Mouse (Mus musculus) forebrain, embryonic 13.5 days (tissue): ENCODE results near the gene Dnm2. TPM values are rescaled to one million over a fixed set of nuclear protein-coding genes. Genes with fewer than 3 reads are reported as not detected.

Source experiments
- ATAC-seq: fragments of 200-750 bp; cut with Nextera tagmentation; 2 replicates; pipeline ENCODE4 v1.8.0; 2017
- H3K27ac ChIP-seq: fragments of 300-500 bp; sonication (generic); 2 replicates; pipeline ENCODE4 v1.5.1; 2015; ENCODE audit warnings: inconsistent platforms, mild to moderate bottlenecking, moderate library complexity
- H3K27me3 ChIP-seq: fragments of 300-500 bp; sonication (generic); 2 replicates; pipeline ENCODE4 v1.6.1; 2015; ENCODE audit warnings: mild to moderate bottlenecking, inconsistent platforms
- H3K36me3 ChIP-seq: fragments of 300-500 bp; sonication (generic); 2 replicates; pipeline ENCODE4 v1.6.1; 2015; ENCODE audit warnings: mild to moderate bottlenecking, inconsistent platforms; ENCODE audit not compliant: poor library complexity, severe bottlenecking
- H3K4me1 ChIP-seq: fragments of 300-500 bp; sonication (generic); 2 replicates; pipeline ENCODE4 v1.6.1; 2015; ENCODE audit warnings: inconsistent platforms
- H3K4me2 ChIP-seq: fragments of 300-500 bp; sonication (generic); 2 replicates; pipeline ENCODE4 v1.6.1; 2015; ENCODE audit warnings: inconsistent platforms, mild to moderate bottlenecking, moderate library complexity
- H3K4me3 ChIP-seq: fragments of 300-500 bp; sonication (generic); 2 replicates; pipeline ENCODE4 v1.5.1; 2015; ENCODE audit warnings: mild to moderate bottlenecking, inconsistent platforms
- H3K9ac ChIP-seq: fragments of 300-500 bp; sonication (generic); 2 replicates; pipeline ENCODE4 v1.6.1; 2015; ENCODE audit warnings: mild to moderate bottlenecking, inconsistent platforms
- H3K9me3 ChIP-seq: fragments of 300-500 bp; sonication (generic); replicated peaks from 2 replicates; pipeline ENCODE4 v1.6.1; 2016; ENCODE audit warnings: inconsistent platforms
- WGBS: fragments of 180-500 bp; shearing (Covaris S2); methylation state at CpG from one replicate; pipeline ENCODE4 v1.1.7; 2015; 5-methylcytosine and 5-hydroxymethylcytosine counted together
- polyA plus RNA-seq: library from polyadenylated mRNA; unstranded; fragments of >200 nt; fragmentation: Nextera tagmentation; extraction: Ambion mirVana; gene quantifications from 2 replicates; pipeline ENCODE4 v1.2.1, GENCODE M21; 2015

Dnm2 gene
- polyA plus RNA-seq, 1 experiment from 2014 or later = 72.4 TPM

GRCm38 (mm10) chr9:21449710-21450109 is 25.0 kb downstream of the Dnm2 start:
- Histone ChIP-seq H3K4me2 (no peak overlapping the region), H3K9ac (no peak overlapping the region), H3K4me3 (no peak overlapping the region), H3K4me1 (no peaks in the 10 kb centered on the region), H3K27ac (no peak overlapping the region), H3K27me3 (no peaks in the 10 kb centered on the region), H3K9me3 (no peaks in the 10 kb centered on the region), H3K36me3 (0 out of 2 replicates have a peak, but pooled peaks cover 10% of the 10 kb centered on the region)
- WGBS = 87% methylated on average over 2 of the region's 2 CpGs
- no peak for ATAC-seq

- Histone ChIP-seq H3K4me2 (no peak overlapping the region), H3K9ac (no peak overlapping the region), H3K27ac (no peak overlapping the region), H3K4me1 (no peaks in the 10 kb centered on the region), H3K36me3 (0 out of 2 replicates have a peak, but pooled peaks cover 7% of the 10 kb centered on the region), H3K27me3 (no peaks in the 10 kb centered on the region), H3K9me3 (no peaks in the 10 kb centered on the region), H3K4me3 (no peak overlapping the region)
- WGBS = 92% methylated on average over 3 of the region's 3 CpGs
- no peak for ATAC-seq
Observed at GRCm38 (mm10) chr9:21450270-21450669, 25.6 kb downstream of the Dnm2 start.

GRCm38 (mm10) chr9:21451391-21451790 is 26.7 kb downstream of the Dnm2 start:
- Histone ChIP-seq H3K4me2 (no peak overlapping the region), H3K4me3 (no peak overlapping the region), H3K4me1 (no peaks in the 10 kb centered on the region), H3K27me3 (no peaks in the 10 kb centered on the region), H3K9ac (no peak overlapping the region), H3K27ac (no peak overlapping the region), H3K36me3 (0 out of 2 replicates have a peak, but pooled peaks cover 3% of the 10 kb centered on the region), H3K9me3 (no peaks in the 10 kb centered on the region)
- 94% methylated on average over 8 of the region's 8 CpGs for WGBS
- ATAC-seq = no peak

- WGBS = 92% methylated on average over 8 of the region's 8 CpGs
- no peaks in the 10 kb centered on the region for H3K9me3 ChIP-seq
- no peak overlapping the region for H3K27ac ChIP-seq
- no peak overlapping the region for H3K9ac ChIP-seq
- ATAC-seq = no peak
- H3K4me2 ChIP-seq = no peak overlapping the region
- H3K36me3 ChIP-seq = 0 out of 2 replicates have a peak, but pooled peaks cover 3% of the 10 kb centered on the region
- no peaks in the 10 kb centered on the region for H3K4me1 ChIP-seq
- H3K4me3 ChIP-seq = no peak overlapping the region
- no peaks in the 10 kb centered on the region for H3K27me3 ChIP-seq
Observed at GRCm38 (mm10) chr9:21451870-21452269, 27.2 kb downstream of the Dnm2 start.

- H3K4me1 ChIP-seq = no peaks in the 10 kb centered on the region
- no peak overlapping the region for H3K27ac ChIP-seq
- H3K4me2 ChIP-seq = no peak overlapping the region
- H3K4me3 ChIP-seq = no peak overlapping the region
- H3K27me3 ChIP-seq = no peaks in the 10 kb centered on the region
- H3K36me3 ChIP-seq = 0 out of 2 replicates have a peak, but pooled peaks cover 3% of the 10 kb centered on the region
- WGBS = 94% methylated on average over 7 of the region's 7 CpGs
- H3K9me3 ChIP-seq = no peaks in the 10 kb centered on the region
- no peak for ATAC-seq
- no peak overlapping the region for H3K9ac ChIP-seq
Observed at GRCm38 (mm10) chr9:21453003-21453402, 28.3 kb downstream of the Dnm2 start.

- ATAC-seq = no peak
- H3K9me3 ChIP-seq = no peaks in the 10 kb centered on the region
- H3K4me3 ChIP-seq = no peak overlapping the region
- H3K4me1 ChIP-seq = no peaks in the 10 kb centered on the region
- H3K9ac ChIP-seq = no peak overlapping the region
- no peaks in the 10 kb centered on the region for H3K27me3 ChIP-seq
- no peak overlapping the region for H3K27ac ChIP-seq
- H3K4me2 ChIP-seq = no peak overlapping the region
- 0 out of 2 replicates have a peak, but pooled peaks cover 5% of the 10 kb centered on the region for H3K36me3 ChIP-seq
- 88% methylated on average over 2 of the region's 2 CpGs for WGBS
Observed at GRCm38 (mm10) chr9:21453459-21453858, 28.8 kb downstream of the Dnm2 start.

GRCm38 (mm10) chr9:21454556-21454955 is 29.8 kb downstream of the Dnm2 start:
- Histone ChIP-seq H3K4me3 (no peak overlapping the region), H3K4me1 (no peaks in the 10 kb centered on the region), H3K9ac (no peak overlapping the region), H3K27me3 (no peaks in the 10 kb centered on the region), H3K9me3 (no peaks in the 10 kb centered on the region), H3K4me2 (no peak overlapping the region), H3K27ac (no peak overlapping the region), H3K36me3 (peaks cover 13% of the 10 kb centered on the region; the same call in 1 of the 2 replicates)
- WGBS = 91% methylated on average over 4 of the region's 4 CpGs
- no peak for ATAC-seq

GRCm38 (mm10) chr9:21455103-21455770 is 30.5 kb downstream of the Dnm2 start:
- 71% methylated on average over 4 of the region's 4 CpGs for WGBS
- no peaks in the 10 kb centered on the region for H3K4me1 ChIP-seq
- H3K4me3 ChIP-seq = no peak overlapping the region
- no peak overlapping the region for H3K9ac ChIP-seq
- H3K27me3 ChIP-seq = no peaks in the 10 kb centered on the region
- peaks cover 15% of the 10 kb centered on the region; the same call in 1 of the 2 replicates for H3K36me3 ChIP-seq
- no peak overlapping the region for H3K27ac ChIP-seq
- H3K9me3 ChIP-seq = no peaks in the 10 kb centered on the region
- no peak overlapping the region for H3K4me2 ChIP-seq
- ATAC-seq = no peak

GRCm38 (mm10) chr9:21456246-21456929 is 31.7 kb downstream of the Dnm2 start:
- no peak overlapping the region for H3K27ac ChIP-seq
- 86% methylated on average over 7 of the region's 7 CpGs for WGBS
- no peak for ATAC-seq
- H3K4me1 ChIP-seq = no peaks in the 10 kb centered on the region
- peaks cover 15% of the 10 kb centered on the region; the same call in 1 of the 2 replicates for H3K36me3 ChIP-seq
- no peak overlapping the region for H3K9ac ChIP-seq
- no peaks in the 10 kb centered on the region for H3K27me3 ChIP-seq
- H3K4me3 ChIP-seq = no peak overlapping the region
- no peak overlapping the region for H3K4me2 ChIP-seq
- no peaks in the 10 kb centered on the region for H3K9me3 ChIP-seq

GRCm38 (mm10) chr9:21456930-21457634 is 32.4 kb downstream of the Dnm2 start:
- H3K4me1 ChIP-seq = no peaks in the 10 kb centered on the region
- WGBS = 84% methylated on average over 10 of the region's 10 CpGs
- no peak for ATAC-seq
- no peak overlapping the region for H3K4me2 ChIP-seq
- H3K4me3 ChIP-seq = no peak overlapping the region
- no peaks in the 10 kb centered on the region for H3K27me3 ChIP-seq
- no peak overlapping the region for H3K27ac ChIP-seq
- H3K9ac ChIP-seq = no peak overlapping the region
- no peaks in the 10 kb centered on the region for H3K9me3 ChIP-seq
- peaks cover 15% of the 10 kb centered on the region; the same call in 1 of the 2 replicates for H3K36me3 ChIP-seq

- Histone ChIP-seq H3K4me1 (no peaks in the 10 kb centered on the region), H3K9ac (no peak overlapping the region), H3K4me3 (no peak overlapping the region), H3K27me3 (no peaks in the 10 kb centered on the region), H3K4me2 (no peak overlapping the region), H3K36me3 (peaks cover 15% of the 10 kb centered on the region; the same call in 1 of the 2 replicates), H3K27ac (no peak overlapping the region), H3K9me3 (no peaks in the 10 kb centered on the region)
- no peak for ATAC-seq
- WGBS = 70% methylated on average over 3 of the region's 3 CpGs
Observed at GRCm38 (mm10) chr9:21458821-21459220, 34.1 kb downstream of the Dnm2 start.

- H3K36me3 ChIP-seq = peaks cover 25% of the 10 kb centered on the region
- no peak overlapping the region for H3K4me3 ChIP-seq
- no peak overlapping the region for H3K4me2 ChIP-seq
- no peak overlapping the region for H3K9ac ChIP-seq
- H3K9me3 ChIP-seq = no peaks in the 10 kb centered on the region
- no peak overlapping the region for H3K27ac ChIP-seq
- no peaks in the 10 kb centered on the region for H3K4me1 ChIP-seq
- WGBS = 95% methylated on average over 3 of the region's 3 CpGs
- ATAC-seq = no peak
- H3K27me3 ChIP-seq = no peaks in the 10 kb centered on the region
Observed at GRCm38 (mm10) chr9:21460400-21460940, 35.8 kb downstream of the Dnm2 start.
